Mouse (Mus musculus) heart, adult 9 months (tissue): Measurements from ENCODE around the gene Tirap.

Source experiments
- DNase-seq, 2 experiments: peaks; one replicate each; pipeline ENCODE4 v3.0.0; 2022; ENCODE audit warnings: low spot score in 2 of 2

The Tirap gene

DNA sequence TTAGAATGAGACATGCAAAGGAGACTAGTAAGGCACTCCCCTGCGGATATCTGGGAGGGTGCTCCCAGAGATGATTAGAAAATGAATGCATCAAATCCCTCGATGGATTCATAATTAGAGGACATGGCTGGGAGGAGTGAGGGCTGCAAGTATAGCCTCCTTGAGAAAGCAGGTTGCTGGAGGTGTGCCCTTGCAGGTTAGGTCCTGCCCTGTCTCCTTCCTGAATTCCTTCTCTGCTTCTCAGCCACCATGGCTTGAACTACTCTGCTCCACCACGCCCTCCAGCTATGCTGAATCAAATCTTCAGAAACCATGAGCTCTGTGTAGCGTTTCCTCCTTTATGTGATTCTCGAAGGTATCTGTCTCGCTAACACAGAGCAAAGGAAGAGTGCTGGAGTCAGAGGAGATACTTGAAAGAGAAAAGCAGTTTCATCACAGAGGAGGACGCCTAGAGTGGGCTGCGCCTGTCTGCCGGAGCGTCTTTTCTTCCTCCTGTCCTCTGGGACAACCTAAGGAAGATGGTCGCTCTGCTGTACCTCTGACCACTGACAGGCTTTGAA lies 7.0 kb downstream of the Tirap start:
- no peak for DNase-seq

DNA sequence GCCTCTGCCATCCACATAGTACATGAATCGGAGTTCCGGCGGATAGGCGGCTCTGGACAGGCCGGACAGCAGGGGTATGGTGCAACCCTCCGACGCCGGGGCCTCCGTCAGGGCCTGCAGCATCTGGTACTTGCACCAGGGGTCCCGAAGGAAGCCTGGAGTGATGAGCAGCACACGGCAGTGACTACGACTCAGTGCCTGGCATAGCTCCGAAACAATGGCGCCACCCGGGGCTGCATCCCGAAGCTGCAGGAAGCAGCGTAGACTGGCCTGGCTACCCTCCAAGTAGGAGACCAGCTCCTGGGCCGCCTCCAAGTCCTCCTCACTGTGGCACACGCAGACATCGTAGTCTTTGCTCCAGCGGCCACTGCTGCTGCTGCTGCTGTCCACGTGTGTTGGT lies 11.4 kb downstream of the Tirap start:
- no peak for DNase-seq

DNA sequence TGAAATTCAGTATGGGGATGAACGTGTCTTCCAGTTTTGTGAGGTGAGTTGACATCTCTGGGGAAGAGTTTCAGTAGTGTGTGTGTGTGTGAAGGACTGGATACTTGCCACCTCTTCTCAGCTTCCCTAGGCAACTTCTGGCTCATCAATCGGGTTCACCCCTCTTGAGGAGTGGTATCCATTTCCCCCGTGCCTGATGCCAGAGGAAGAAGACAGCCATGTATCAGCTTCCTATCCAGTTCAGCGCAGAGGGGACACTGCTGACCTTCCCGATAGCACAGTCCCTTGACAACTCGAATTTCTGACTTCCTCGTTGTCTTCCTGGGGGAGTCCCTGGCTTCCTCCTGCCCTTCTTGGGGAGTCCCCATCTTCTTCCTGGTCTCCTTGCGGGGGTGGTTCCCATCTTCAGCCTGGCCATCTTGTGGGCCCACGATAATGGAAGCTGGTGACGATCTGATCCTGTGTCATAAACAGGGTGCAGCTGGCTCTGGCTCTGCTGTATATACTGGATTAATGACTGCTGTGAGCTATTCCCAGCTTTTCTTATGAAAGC lies 12.7 kb downstream of the Tirap start:
- DNase-seq: no peak

DNA sequence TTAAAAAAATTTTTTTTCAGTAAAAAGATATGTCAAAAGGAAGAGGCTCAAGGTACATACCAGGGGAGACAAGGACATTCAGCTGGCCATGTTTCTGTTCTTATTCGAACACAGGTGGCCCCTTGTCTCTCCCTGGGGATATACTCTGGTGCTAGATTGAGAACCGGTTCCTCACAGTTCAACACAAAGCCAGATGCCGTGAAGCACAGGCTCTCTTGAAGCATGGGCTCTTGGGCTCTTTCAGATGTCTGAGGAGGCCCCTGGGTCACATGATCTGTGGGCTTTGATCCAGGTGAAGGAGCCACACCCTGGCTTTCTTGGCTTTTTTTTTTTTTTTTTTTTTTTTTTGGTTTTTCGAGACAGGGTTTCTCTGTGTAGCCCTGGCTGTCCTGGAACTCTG lies 13.7 kb downstream of the Tirap start:
- DNase-seq: no peak

DNA sequence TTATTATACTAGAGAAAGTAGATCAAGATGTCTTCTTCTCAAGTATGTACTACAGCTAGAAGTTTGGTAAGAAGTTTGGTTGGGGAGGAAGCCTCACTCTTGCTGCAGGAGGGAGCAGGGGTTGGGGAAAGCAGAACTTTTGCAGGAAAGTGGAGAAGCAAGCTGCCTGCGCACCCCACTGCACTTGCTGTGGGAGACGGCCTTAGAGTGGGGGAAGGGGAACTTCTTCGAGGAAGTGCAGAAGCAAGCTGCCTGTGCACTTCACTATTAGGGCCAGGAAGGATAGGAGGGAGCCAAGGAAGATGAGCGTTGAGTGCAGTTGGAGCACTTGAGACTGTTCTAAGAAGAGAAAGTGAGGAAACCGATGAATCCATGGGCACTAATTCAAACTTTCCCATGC lies 16.7 kb downstream of the Tirap start:
- DNase-seq: no peak

DNA sequence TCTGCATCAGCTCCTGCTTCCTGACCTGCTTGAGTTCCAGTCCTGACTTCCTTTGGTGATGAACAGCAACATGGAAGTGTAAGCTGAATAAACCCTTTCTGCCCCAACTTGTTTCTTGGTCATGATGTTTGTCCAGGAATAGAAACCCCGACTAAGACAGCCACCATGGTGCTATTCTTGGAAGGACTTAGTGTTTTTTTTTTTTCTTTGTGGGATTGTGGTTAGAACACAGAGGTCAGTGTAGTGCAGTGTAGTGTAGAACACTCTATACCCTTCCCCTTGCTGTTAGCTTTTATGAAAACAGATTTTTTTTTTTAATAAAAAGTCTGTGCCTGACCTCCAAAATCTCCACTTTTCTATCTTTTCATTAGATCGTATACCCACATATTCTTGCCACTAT lies 17.3 kb downstream of the Tirap start:
- no peak for DNase-seq

DNA sequence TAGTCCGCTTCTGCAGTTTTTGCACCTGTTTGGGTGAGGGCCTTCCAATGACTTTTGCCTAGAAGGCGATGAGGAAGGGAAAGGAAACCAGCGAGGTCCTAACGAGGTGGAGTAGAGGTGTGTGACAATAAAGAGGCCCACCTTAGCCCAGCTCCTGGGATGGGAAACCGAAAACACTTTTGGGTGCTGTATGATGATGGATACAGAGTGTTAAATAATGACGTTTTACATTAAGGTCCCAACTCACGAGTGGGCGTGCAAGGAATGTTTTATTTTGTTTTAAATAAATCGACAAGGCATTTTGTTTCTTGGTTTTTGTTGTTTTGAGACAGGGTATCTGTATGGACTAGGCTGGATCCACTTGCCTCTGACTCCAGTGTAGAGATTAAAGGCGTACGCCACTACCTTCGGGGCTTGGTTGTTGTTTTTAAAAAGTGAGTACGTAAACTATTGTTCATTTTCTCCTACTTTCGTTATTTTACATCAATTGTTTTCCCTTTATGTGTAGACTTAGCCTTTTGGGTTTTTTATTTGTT lies 23.9 kb downstream of the Tirap start:
- DNase-seq: no peak

DNA sequence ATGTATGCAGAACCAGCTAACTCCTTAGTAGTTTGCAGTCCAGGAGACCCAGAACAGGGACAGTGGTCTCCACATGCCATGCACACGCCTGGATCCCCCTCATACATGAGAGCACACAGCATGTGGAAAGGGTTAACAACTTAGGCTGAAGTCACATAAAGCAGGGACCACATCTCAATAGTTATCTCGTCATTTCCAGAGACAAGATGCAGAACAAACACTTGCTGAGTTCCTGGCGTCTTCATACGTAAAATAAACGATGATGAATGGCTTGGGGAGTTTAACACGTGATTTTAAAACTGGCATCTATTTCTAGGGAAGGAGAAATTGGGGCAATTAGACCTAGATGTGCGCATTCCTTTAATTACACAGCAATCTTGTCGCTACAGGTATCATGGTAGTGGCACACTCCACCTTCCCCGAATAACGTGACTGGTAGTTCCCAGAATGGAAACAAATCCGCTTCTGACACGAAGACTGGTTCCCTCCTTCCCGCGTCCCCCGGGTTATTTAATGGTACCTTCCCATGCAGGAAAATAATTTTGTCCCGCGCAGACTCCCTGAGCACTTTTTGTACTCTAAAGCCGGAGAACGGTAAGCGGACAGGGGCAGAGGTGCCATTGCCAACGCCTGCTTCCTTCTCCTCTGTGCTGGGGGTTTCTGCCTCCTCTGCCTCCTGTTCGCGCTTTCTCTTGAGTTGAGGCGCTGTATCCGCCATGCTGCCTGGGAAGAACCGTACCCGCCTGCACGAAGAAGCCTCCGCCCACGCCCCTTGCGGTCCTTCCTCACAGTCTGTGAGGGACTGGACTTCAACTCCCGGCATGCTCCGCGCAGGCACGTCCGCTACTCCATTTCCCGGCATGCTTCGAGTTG lies 24.6 kb downstream of the Tirap start, which contains the start of gene Dcps:
Dcps (minus strand) TSS at position 811 of the 873 bp plus-strand sequence.
- DNase-seq: peak; percentile 91 to 93

DNA sequence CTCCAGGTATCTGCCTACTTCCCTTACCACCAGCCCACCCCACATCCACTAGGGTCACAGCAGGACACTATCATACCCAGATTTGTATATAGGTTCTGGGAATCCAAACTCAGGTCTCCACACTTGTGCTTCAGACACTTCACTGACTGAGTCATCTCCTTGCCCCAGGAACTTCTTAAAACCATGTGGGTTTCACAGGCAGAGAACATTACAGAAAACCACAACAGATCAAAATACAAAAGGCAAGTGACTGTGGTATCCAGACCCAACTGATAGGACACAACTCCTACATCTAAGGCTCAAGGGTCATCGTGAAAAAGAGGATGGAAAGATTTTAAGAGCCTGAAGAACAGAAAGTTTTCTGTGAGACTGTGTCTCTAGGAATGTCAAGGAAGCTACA lies 26.8 kb downstream of the Tirap start:
- no peak for DNase-seq

DNA sequence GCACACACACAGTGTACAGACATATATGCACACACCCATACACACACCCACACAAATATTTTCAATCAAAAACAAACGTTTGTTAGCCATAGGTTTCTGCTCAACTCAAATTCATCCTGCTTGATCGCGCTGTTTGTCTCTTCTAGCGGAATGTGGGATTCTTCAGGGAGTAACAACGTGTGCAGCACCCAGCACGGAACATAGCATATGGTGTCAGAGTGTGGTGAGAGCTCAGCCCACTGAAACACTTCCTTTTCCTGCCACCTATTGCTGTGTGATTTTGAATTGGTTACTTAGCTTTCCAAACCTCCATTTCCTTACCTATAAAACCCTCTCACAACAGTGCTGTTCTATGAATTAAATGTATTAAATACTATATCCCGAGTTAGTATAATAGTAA lies 30.0 kb downstream of the Tirap start:
- no peak for DNase-seq

DNA sequence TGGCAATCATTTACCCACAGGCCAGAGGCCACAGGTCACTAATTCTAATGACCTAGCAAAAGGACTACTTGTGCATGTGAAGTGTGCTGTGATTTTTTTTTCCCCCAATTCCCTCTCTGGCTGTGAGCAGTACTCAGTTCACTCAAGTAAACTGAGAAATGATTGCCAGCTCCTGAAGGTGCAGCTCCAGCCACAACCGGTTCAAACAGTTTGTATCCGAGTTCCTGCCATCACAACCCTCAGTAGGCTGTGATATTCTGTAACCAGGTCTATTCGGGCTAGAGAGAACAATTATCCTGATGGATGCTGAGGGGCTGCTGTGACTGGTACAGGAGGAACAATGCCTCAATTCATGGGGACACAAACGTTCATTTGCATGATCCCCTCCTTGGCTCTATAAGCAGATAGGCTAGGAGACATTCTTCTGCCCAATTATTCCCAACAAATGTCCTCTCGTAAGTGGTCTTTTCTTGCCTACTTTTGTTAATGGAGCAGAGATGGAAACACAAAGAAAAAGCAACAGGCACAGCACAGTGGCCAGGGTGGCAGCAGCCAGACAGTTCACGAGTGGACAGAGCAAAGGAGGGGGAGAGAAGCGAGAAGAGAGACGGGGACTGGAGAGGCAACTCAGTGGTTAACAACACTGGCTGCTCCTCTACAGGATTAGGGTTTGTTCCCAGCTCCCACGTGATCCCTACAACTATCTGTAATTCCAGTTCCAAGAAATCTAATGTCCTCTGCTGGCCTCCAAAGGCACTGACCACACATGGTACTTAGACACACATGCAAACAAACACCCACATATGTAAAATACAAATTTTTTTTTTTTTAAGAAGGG lies 33.1 kb downstream of the Tirap start:
- no peak for DNase-seq

DNA sequence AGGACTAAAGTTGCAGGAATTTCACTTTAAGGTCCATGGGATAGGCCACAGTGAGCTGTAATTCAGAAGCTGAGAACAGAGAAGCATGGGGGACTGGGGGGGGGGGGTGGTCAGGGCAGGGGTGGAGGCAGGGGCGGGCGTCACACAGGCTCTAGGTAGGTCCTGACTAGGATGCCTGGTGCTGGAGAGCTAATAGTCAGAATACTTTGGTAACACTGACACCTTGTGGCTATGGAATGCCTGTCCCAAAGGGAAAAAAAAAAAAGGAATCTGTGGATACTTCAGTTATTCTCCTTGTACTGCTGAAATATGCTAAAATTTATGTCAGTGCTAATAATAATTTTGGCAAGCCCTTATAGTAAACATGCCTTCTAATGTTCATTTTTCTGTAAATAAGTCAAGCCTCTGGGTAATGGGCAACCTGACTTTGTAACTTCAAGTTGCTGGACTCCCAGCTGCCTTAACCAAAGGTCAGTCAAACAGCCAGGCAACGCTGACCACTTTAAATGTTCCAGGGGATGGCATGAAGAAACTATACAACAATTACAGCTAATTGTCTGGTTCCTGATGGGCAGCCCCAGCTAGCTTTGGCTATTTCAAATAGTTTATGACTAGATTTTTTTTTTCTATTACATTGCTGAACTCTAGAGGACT lies 33.8 kb downstream of the Tirap start:
- DNase-seq: peak in 1 of 2 experiments; percentile 33

DNA sequence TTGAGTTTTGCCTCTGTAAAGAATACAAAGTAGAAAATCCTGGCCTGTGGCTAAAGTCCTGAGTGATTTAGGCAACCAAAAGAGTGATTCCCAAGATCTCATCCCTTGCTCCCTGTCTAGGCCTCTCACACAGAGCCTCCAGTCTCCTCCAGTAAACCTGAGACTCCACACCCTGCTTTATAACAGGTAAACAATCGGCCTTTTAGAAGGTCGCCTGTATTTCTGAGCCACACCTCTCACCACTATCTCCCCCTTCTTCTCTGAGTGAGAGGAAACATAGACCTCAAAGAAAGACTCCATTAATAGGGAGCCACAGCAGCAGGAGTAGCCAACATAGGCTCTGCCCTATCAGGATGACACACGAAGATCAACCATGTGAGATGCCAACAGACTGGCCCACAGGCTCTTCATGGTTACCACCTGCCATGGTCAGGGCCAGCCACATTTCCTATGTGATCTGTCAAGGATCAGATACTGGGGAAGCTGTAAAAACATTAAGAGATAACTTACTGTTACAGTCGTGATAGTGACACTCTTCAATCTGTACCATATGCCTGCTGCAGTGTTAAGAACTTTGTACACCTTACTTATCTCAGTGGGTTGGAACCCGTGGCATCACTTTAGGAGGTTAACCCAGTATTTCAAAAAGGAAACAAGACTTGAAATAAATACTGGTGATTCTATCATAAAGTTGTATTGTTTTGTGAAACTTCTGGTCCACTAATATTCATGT lies 35.8 kb downstream of the Tirap start:
- DNase-seq: no peak

DNA sequence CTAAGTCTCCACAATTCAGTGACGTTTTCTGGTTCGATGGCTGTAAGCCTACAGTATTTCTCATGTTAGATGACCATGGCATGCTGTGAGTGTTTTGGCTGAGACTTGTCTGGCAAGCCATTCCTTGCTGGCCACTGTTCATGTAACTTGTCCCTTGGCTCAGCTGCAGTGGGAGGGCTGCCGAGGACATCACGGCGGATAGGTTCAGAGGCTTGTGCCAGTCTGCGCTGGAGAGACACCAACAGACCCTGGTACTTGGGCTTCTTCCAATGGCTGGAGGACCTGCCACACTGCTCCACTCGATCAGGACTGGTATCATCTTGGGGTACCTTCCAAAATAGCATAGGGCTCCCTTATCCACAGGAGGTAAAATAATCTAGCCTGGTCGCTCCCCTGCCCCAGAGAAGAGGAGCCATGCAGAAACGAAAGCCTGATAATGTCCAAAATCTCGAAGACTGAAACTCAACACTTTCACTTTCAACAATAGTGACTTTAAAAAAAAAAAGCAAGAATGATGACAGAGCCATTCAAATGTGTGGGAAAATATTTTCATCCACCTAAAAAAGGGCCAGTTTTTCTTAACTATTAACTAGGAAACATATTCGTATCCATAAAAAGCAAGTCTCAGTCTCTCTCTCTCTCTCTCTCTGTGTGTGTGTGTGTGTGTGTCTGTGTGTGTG lies 36.9 kb downstream of the Tirap start:
- DNase-seq: peak; percentile 74 to 87

DNA sequence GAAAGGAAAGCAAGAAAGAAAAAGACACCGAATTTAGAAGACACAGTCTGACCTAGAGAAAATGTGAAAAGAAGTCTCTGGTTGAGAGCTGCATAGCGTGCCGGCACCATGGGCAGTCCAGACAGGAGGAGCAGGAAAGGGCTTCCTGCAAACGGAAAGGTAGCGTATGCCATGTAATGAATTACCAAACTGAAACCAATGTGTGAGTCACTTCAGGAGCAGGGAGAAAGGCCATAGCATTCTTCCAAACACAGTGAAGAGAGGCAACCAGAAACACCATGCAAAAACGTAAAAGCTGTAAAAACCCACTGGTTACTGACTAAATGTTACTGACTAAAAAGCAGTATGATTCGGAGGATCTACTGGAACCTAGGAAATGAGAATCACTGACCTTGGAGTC lies 38.4 kb downstream of the Tirap start:
- DNase-seq: no peak

DNA sequence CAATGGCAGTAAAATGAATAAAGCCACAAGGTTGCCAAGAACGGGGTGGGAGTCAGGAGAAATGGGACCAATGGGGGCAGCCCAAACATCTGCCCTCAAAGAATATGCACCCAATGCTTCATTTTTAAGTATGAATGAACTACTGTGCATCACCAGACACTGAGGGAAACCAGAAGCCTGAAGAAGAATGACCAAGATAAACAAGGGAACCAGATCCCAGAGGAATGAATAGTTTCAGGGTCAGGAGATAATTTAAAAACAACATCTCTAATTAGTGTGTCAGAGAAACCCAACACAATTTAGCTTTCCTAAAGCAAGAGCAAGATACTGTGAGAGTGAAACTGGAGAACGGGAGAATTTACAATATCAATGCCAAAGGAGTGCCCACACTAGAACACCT lies 39.4 kb downstream of the Tirap start:
- no peak for DNase-seq

DNA sequence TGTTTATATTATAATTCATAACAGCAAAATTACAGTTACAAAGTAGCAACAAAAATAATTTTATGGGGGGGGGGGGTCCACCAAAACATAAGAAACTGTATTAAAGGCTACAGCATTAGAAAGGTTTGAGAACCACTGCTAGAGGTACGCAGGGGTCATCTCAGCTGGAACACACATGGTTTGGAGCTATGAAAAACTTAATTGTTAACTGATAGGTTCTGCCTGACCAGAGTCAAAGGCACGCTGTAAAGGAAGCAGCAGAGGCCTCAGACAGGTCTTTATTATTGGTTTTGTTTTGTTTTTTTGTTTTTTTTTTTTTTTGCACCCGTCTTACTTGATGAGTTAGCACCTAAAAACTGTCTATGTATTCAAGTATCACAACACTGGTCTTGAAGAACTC lies 41.6 kb downstream of the Tirap start:
- no peak for DNase-seq

DNA sequence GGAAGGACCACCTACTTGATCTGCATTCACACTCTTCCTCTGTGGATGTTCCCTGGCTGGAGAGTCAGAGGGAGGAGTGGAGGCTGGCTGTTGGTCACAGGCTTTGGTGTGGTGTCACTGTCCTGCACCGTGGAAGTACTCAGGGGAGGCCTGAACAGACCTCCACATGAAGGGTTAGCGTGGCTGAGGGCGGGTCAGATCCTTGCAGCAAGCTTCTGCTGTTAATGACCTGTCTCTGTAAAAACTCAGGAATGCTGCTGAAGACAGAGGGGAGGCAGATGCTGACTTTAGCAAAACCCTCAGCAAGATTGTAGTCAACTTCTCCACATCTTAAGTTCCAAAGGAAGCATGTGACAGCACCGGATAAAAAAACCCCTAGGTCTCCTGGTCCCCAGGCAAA lies 43.2 kb downstream of the Tirap start:
- DNase-seq: no peak

DNA sequence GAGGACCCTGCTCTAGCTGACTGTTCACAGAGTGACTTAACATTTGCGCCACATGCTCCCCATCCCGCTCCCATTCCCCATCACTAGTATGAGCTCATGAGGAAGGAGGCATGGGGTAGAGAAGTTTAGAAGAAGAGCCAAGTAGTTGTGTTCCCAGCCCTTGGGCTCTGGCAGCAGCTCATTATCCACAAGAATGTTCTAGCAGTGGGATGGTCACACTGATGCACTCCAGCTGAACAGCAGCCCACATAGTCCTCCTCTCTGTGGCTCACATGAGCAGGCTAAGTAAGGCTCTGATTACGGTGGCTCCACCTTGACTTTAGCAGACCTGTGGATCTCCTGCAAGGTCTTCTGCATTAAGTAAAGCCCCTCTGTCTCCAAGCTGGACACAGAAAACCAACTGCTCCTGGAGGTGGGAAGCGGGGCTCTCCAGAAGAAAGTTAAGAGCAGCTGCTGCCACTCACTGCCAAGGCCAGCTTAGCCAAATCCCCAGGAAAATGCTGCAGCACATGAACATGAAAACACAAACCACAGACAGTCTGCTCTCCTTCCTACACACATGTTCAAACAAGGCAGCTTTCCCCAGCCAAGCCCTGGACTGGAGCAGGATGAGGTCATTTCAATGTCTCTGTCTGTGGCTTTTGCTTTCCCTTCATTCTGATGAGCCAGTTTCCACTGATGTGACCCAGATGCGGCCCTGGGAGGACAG lies 43.9 kb downstream of the Tirap start:
- DNase-seq: peak; percentile 72 to 75

DNA sequence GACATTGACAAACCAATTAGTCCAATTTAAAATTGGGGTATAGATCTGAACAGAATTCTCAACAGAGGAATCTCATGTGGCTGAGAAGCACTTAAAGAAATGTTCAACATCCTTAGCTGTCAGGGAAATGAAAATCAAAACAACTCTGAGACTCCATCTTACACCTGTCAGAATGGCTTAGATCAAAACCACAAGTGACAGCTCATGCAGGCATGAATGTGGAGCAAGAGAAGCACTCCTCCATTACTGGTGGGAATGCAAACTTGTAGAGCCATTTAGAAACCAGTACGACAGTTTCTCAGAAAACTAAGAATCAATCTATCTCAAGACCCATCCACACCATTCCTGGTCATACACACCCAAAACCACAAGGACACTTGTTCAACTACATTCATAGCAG lies 47.2 kb downstream of the Tirap start:
- DNase-seq: no peak
